Mouse (Mus musculus): ENCODE results near the gene Klhl2. TPM values are rescaled to one million over a fixed set of nuclear protein-coding genes. Genes with fewer than 3 reads are reported as not detected.

Gene Klhl2
- total RNA-seq, 1 experiment from 2014 or later, result 82.5 TPM

DNA sequence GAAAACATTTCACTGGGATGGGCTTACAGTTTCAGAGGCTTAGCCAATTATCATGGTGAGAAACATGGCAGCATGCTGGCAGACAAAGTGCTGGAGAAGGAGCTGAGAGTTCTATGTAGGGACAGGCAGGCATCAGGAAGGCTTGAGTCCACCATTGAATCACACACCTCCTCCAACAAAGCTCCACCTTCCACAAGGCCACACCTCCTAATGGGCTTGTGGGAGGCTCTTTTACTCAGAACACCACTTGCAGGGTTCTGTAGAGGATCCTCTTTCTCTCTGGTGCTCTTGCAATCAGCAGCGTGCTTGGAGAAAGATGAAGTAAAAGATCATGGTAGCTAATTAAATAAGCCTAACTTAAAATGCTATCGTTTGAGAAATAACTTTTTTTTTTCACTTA lies 63.0 kb downstream of the Klhl2 start:
- peak; percentile 75 for ATAC-seq (ENCODE audit: extremely low read depth, insufficient number of reproducible peaks, low FRiP score, poor library complexity, severe bottlenecking)

DNA sequence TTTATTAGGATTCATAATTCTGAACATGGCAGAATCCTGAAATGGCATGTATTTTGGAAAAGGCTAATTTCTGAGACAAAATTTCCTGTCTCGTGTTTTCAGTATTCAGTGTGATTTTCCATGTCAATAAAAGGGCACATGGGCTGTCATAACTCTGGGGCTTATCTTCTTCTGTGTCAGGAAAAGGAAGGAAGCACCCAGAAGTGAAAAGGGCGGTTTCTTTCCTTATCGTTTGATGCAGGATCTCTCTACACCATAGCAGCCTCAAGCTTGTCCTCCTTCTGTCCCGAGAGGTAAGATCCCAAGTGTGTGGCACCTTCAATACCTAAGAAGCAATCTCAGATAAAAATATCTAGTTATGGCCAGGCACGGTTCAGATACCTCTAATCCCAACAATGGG lies 65.6 kb downstream of the Klhl2 start:
- ATAC-seq (ENCODE audit: extremely low read depth, insufficient number of reproducible peaks, low FRiP score, poor library complexity, severe bottlenecking), result no peak

DNA sequence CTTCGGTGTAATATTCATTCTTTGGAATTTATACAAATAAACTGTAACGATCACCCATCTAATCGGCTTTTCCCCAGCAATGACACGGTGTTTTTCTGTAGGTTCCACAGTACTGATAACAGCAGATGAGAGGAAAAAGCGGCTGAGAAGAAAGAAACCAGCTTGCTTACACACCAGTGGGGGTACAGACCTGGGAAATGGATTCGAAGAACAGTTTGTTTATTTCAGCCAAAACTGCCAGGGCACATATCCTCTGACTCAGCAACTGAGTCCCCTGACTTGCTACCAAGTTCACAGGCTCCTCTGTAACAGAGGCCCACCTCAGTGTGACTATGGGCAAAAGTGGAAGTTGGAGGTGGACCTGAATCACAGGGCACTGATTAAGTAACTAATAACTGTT lies 67.9 kb downstream of the Klhl2 start:
- ATAC-seq (ENCODE audit: extremely low read depth, insufficient number of reproducible peaks, low FRiP score, poor library complexity, severe bottlenecking), result no peak

DNA sequence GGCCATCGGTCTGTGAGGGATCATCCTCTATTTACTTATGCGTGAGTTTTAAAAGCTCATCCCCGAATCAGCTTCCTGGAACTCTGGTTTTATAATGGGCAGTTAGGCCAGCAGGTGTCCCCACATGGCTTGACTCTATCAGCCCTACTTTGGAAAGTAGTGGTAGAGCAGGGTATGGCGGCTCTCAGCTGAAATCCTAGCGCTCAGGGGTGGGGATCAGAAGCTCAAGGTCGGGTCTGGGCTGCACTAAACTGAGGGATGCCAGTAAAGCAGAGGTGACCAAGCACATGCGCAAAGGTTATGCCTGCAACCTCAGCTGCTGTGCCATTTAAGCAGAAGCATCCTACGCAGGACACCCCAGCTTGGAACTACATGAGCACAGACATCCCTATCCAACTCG lies 71.9 kb downstream of the Klhl2 start:
- no peak for ATAC-seq (ENCODE audit: extremely low read depth, insufficient number of reproducible peaks, low FRiP score, poor library complexity, severe bottlenecking)

DNA sequence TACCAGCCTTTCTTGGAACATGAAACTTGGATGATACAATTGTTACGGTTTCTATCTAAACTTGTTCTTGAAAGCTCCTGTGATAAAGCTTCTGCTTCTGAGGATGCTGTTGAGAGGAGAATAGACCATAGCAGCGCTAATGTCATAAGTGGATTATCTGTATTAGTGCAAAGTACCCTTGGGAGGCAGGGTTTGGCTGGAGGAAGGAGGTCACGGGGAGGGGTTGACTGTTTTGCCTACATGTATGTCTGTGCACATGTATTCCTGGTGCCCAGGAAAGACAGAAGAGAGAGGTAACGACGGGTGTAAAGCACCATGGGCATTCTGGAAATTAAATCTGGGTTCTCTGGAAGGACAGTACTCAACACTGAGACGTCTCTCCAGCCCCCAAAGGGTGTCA lies 75.7 kb downstream of the Klhl2 start:
- no peak for ATAC-seq (ENCODE audit: extremely low read depth, insufficient number of reproducible peaks, low FRiP score, poor library complexity, severe bottlenecking)

DNA sequence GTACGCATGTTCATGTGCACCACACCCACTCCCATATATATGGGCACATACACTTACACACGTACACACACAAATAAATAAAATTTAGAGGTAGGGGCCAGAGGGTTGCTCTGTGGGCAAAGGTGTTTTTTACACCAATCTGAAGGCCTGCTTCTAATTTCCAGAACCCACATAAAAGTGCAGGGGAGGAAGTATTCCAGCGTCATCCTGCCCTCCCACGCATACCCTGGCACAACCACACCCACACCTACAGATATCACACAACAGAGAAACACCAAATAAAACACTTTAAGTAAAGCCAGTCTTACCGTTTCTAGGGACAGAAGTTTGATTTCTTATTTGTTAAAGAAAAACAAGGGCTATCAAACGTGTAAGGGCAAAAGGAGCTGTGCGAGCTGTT lies 79.0 kb downstream of the Klhl2 start:
- no peak for ATAC-seq (ENCODE audit: extremely low read depth, insufficient number of reproducible peaks, low FRiP score, poor library complexity, severe bottlenecking)

DNA sequence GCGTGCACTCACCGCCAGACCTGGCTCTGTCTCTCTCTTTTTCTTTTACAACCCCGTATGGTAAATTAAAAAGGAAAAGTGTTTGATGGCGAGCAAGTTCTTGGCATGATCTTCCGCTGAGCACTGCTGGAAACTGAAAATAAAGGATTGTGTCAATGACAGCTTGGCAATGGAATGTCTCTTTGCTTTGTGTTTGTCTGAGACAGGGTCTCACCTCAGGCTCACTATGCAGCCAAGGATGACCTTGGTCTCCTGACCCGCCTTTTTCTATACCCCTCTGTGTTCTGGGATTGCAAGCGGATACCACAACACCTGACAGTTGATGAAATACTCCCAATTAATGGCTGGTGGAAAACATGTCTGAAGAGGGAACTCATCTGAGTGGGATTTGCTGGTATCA lies 80.2 kb downstream of the Klhl2 start:
- ATAC-seq (ENCODE audit: extremely low read depth, insufficient number of reproducible peaks, low FRiP score, poor library complexity, severe bottlenecking), result no peak

DNA sequence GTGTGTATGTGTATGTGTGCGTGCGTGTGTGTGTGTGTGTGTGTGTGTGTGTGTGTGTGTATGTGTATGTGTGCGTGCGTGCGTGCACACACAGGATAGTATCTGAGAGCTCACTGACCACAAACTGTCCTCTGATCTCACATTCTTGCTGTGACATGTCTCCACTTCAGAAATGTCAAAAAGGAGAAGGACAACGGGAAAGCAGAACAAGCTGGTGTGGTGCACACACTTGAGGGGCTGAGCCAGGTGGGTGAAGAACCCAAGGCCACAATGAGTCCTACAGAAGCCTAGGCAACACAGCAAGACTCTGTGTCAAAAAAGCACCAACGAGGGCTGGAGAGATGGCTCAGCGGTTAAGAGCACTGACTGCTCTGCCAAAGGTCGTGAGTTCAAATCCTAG lies 81.2 kb downstream of the Klhl2 start:
- peak; percentile 36 for ATAC-seq (ENCODE audit: extremely low read depth, insufficient number of reproducible peaks, low FRiP score, poor library complexity, severe bottlenecking)

DNA sequence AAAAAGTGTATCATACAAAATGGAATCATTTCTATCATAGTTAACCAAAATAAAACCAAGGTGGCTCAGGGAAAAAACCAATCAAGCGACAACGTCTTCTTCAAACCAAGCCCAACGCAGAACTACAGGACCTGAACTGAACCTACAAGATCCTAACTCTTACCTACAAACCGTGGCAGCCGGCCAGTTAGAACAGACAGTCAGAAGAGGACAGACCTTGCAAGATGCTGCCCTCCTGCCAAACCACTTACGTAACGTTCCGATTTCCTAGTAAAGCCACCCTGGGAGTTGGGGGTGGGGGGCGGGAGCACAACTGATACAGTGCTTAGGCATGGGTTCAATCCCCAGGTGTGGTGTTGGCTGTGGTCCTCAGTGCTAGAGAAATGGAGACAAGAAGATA lies 82.8 kb downstream of the Klhl2 start:
- no peak for ATAC-seq (ENCODE audit: extremely low read depth, insufficient number of reproducible peaks, low FRiP score, poor library complexity, severe bottlenecking)

DNA sequence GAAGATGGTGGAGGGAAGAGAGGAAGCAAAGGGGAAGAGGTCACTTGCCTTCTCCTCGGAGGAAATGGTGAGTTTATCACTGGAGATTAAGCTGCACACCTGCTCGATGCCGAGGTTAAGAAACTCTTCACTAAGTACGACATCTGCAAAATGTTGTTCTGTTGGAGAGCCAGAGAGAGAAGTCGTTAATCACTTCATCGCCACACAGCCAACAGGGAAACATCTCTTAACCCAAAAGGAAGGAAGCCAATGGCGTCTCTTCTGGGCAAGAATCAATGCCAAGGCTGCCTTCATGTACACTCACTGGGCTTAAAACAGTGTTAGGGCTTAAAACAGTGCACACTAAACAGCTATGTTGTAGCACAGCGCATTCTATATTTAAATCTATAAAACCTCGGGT lies 85.7 kb downstream of the Klhl2 start:
- ATAC-seq (ENCODE audit: extremely low read depth, insufficient number of reproducible peaks, low FRiP score, poor library complexity, severe bottlenecking), result no peak

DNA sequence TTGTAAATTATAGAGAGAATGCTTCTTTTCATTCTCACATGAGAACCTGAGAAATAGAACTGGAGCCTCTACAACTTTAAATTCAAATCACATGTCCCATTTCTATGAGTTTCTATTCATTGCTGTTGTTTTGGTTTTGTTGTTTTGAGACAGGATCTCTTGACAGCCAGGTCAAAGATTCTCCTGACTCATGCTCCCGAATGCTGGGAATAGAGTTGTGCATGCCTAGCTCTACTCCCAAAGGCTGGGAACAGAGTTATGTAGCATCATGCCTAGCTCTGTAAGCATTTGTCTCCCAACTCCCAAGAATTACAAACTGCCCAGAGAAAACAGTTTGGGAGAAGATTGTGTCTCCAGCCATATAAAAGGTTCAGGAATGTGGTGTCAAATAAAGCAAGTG lies 87.1 kb downstream of the Klhl2 start:
- ATAC-seq (ENCODE audit: extremely low read depth, insufficient number of reproducible peaks, low FRiP score, poor library complexity, severe bottlenecking), result no peak

DNA sequence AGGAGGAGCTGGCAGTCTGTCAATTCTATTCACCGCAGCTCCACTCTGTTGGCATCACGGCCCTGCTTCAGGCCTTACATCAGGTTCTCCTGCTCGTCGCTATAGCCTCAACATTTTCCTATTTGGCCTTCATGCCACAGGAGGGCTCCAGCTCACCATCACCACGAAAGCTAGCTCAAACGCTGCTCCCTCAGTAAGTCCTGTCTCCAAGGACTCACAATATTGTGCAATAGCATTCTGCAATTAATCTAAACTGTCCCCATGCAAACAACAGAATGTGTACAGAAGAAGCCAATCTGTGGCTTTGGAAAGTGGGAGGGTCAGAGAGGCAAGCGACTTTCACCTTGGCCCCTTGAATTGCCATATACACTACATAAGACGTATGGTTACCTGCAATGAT lies 88.4 kb downstream of the Klhl2 start:
- ATAC-seq (ENCODE audit: extremely low read depth, insufficient number of reproducible peaks, low FRiP score, poor library complexity, severe bottlenecking), result no peak

DNA sequence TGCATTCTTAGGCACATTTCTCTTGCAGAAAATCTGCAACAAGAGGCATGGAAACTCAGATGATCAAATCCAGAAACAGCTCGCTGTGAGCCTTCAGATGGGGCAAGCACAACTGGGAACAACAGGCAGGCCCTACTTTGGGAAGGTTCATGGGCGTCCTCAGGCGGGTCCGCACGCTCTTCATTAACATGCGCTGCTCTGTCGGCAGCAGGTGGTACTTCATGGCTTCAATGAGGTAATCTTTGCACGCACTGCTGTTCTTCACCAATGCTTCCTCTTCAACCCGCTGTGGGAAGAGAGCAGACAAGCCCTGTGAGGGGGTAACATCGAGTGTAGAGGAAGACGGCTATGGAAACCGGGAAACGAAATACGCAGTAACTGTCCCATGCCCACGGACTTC lies 91.9 kb downstream of the Klhl2 start:
- no peak for ATAC-seq (ENCODE audit: extremely low read depth, insufficient number of reproducible peaks, low FRiP score, poor library complexity, severe bottlenecking)

DNA sequence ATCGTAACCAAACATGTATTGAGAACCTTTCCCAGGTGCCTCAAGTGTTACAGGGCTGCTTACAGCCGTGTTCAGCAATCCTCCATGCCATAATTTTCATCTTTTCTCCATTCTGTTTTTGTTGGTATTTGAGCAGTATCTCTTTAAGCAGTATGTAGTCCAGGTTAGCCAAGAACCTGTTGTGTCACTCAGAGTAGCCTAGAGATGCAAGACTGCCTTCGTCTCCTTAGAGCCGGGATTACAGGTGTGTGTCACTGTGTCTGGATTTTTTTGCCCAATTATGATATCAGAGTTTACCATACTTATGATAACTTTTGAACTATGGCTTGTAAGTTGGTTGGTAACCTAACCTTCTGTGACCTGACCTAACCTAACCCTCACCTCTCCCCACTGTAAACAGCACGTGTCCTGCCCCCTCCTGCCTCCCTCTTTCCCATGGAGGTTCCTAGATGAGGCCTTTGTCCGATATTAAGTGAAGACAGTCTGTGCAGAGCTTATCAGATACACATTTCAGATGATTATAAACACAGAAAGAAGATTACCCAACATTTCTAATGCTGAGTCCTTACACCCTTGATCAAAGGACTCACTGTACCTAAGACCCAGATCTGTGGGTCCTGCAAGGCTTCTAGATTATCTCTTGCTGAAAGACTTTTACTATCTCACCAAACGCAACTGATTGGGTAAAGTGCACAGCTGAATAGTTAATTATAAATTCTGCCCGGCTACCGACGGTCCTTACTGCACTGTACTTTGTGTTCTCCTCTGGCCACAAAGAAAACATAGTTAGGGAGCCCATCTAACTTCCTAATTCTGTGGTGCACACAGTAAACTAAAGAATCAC lies 103.4 kb downstream of the Klhl2 start:
- ATAC-seq (ENCODE audit: extremely low read depth, insufficient number of reproducible peaks, low FRiP score, poor library complexity, severe bottlenecking), result no peak

DNA sequence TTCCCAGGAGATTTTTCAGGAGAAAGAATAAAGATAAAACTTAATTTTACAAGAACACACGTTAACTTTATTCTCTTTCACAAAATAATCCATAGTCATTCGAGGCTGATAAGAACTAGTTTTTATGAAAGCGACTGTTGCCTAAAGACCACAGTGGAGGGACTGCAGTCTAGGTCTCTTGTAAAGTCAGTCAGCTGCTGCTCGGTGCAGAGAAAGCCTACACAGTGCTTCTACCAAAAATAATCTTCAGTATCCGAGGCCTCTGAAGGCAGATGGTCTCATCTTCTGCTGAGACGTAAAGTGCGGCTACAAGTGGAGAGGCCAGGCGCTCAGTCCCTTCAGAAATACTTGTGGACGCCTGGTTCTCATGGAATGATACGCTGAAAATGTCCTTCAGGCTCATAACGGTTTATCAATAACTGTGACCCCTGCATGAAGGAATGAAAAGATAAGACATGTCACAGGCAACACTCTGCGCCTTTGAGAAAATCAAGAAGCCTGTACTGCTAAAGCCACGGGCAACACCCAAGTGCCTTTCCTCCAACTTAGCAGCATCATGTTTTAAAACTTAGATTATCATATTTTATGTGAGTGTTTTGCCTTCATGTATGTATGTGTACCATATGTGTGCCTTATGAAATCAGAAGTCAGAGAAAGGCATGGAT lies 109.1 kb downstream of the Klhl2 start:
- no peak for ATAC-seq (ENCODE audit: extremely low read depth, insufficient number of reproducible peaks, low FRiP score, poor library complexity, severe bottlenecking)

DNA sequence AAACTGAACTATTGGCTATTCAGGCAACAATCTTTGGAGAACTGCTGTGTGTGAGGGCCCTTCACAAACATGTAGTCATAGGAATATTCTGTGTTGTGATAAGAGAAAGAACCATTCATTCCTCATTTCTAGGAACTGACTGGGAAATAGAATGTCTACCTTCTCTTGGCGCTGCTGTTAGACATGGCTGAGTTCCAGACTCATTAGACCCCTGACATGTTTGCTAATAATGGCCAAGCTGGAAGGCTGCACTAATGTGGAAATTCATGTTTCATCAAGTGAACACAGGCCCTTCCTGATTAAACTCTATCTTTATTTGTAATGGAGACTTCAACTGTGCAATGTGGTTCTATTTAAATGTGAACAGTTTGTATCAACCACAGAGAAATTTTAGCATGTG lies 110.9 kb downstream of the Klhl2 start:
- no peak for ATAC-seq (ENCODE audit: extremely low read depth, insufficient number of reproducible peaks, low FRiP score, poor library complexity, severe bottlenecking)

DNA sequence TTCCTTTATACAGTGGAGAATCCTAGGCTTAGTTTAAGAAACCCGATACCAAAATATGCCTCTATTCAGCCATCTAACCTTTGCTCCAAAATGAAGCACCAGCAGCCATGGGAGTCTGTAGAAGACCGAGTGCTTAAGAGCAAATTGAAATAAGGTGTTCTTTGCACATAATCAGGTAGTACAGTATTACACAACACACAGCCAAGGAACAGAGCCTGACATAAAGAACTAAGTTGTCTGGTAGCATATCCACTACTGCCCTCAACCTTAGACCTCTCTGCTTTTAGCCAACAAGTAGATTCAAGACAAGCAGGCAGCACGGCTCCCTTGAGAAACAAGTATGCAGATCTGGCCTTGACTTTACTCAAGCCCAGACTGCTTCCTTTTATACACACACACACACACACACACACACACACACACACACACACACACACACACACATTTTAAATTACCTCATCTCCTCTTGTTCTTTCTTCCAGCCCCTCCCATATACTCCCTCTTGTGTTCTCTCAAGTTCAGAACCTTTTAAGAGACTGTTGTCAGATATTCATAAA lies 113.0 kb downstream of the Klhl2 start:
- no peak for ATAC-seq (ENCODE audit: extremely low read depth, insufficient number of reproducible peaks, low FRiP score, poor library complexity, severe bottlenecking)

DNA sequence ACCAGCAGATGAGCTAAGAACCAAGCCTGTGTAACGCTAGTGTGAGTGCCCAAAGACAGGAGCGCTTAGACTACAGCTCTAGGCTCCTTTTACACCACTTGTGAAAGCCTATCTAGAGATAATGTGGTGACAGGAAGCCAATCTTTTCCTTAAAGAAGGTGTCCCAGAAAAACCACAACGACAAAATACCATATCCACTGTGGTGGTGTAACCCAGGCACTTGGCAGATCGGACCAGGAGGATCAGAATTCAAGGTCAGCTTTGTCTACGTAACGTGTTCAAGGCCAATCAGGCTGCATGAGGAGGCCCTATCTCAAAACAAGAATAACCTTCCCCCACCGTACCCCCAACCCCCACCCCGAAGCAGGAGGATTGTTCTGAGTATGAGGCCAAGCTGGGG lies 114.7 kb downstream of the Klhl2 start:
- no peak for ATAC-seq (ENCODE audit: extremely low read depth, insufficient number of reproducible peaks, low FRiP score, poor library complexity, severe bottlenecking)

DNA sequence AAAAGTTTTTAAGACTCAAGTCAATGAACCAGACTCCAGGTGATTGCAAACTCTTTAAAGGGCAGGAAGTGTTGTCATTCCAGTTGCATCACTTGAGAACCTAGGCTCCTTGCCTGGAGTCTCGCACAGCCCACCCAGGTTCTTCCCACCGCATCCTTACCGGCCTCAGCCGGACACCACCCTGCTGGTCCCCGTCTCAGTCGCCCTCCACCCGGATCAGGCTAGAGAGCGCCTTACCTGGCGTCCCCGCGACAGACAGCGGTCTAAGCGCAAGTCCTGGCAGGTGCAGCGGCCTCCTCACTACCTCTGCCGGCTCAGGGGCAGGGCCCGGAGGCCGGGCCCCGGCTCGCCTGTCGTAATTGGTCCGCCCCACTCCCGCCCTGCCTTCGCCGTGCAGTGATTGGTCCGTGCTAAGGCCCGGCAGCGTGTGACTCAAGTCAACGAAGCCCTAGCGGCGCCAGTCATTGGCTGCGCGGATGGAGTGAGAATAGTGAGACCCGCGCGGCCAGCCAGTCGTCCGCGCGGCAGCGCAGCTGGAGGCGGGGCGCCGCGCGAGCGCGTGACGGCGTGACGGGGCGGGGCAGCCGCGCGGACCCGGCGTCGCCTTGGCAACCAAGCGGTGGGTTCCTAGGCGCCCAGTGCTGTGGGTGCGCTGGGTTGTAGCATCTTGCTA lies 116.4 kb downstream of the Klhl2 start, which contains the start of gene Msmo1:
Msmo1 (minus strand) TSS at position 522 of the 673 bp plus-strand sequence.
- peak; percentile 99 for ATAC-seq (ENCODE audit: extremely low read depth, insufficient number of reproducible peaks, low FRiP score, poor library complexity, severe bottlenecking)

DNA sequence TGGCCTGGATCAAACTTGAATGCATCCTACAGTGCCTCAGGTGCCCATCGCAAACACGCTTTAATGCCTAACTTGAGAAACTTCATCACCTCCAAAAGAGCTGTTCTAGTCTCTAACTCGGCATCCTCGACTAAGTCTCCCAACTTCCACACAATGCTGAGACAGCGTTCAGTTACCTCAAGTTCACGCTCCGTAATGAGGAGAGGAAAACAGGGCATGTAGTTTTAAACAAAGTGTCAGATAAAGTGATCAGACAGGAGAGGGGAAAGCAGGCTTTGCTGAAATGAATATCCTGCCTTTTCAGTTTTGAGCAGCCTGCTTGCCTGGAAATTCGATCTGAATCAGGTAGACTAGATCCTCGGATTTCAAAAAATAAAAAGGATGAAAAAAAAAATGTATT lies 117.2 kb downstream of the Klhl2 start:
- no peak for ATAC-seq (ENCODE audit: extremely low read depth, insufficient number of reproducible peaks, low FRiP score, poor library complexity, severe bottlenecking)
